Mouse (Mus musculus) urinary bladder, postnatal 25 days (tissue): ENCODE results near the gene Trip4.
"Not testable (repeated sequence)": the region's sequence is repeated elsewhere in the genome, so short reads cannot be mapped to it uniquely, and the experiment has no call there.

Experiments used
- DNase-seq: peaks from one replicate; pipeline ENCODE4 v3.0.0; 2022; ENCODE audit warnings: low spot score

The Trip4 gene

GRCm38 (mm10) chr9:65793506-65793905 lies 115.1 kb downstream of the Trip4 start:
- no peak for DNase-seq

DNA sequence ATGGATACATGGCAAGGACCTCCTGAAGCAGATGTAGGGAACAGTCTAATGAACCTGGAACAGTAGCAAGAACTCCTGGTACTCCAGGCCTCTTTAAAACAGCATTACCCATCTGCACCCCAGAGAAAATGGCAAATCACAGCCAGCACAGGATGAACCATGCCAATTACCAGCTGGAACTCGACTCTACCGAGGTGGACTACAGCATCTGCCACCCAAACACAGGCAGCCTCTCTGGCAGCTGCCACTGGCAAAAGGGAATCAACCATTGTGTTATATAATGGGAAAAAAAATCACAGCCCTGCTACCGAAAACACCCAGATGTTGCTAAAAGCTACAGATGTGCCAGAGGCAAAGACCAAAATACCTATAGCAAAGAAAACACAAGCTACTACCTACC lies 115.5 kb downstream of the Trip4 start:
- DNase-seq = no peak

DNA sequence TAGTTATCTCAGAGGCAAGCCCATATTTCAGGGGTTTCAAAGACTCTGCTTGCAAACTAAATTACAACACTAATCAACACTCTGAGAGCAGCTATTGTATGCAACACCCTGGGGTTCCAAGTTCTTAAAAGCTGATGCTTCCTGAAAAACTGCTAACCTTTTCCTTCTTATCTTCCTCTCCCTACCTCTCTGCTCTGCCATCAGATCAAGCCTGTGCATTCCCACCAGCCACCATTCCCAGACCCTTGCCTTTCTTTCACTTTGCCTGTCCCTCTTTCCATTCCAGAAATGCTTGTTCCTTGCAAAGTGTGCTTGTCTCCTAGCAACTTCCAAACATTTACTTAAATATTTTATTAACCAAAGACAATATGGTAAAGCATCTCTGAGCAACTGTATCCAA lies 116.7 kb downstream of the Trip4 start:
- DNase-seq = no peak

GRCm38 (mm10) chr9:65791106-65791505 lies 117.5 kb downstream of the Trip4 start:
- DNase-seq = no peak

DNA sequence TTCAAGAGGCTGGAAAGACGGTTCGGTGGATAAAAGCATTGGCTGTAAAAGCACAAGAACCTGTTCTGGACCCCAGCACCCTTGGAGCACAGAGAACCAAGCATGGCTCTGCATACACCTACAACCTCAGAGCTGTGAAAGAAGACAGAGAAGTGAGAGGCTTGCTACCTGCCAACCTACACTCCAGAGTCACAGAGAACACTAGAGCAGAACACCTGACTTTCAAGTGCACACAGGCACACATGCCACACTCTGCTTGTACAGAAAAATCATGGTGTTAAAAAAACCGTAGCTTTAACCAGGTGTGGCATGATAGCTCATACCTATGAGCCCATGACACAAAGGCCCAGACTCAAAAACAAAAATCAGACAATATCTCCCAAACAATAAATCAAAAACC lies 118.8 kb downstream of the Trip4 start:
- no peak for DNase-seq

DNA sequence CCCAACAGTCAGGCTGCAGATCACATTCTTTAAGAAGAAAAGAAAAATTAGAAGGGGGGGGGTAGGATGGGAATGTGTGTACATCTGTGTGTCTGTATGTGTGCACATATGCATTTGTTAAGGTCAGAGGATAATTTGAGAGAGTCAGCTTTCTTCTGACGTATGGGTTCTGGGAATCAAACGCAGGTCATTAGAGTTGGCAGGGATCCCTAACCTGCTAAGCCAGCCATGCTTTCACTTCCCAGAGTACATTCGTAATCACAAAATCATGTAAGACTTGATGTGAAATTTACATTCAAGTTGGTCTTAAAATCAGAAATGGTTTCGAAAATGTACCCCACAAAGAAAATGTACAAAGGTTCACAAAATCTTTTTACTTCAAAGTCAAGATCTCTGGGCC lies 120.0 kb downstream of the Trip4 start:
- no peak for DNase-seq

GRCm38 (mm10) chr9:65787829-65788344 lies 120.7 kb downstream of the Trip4 start:
- DNase-seq = no peak

DNA sequence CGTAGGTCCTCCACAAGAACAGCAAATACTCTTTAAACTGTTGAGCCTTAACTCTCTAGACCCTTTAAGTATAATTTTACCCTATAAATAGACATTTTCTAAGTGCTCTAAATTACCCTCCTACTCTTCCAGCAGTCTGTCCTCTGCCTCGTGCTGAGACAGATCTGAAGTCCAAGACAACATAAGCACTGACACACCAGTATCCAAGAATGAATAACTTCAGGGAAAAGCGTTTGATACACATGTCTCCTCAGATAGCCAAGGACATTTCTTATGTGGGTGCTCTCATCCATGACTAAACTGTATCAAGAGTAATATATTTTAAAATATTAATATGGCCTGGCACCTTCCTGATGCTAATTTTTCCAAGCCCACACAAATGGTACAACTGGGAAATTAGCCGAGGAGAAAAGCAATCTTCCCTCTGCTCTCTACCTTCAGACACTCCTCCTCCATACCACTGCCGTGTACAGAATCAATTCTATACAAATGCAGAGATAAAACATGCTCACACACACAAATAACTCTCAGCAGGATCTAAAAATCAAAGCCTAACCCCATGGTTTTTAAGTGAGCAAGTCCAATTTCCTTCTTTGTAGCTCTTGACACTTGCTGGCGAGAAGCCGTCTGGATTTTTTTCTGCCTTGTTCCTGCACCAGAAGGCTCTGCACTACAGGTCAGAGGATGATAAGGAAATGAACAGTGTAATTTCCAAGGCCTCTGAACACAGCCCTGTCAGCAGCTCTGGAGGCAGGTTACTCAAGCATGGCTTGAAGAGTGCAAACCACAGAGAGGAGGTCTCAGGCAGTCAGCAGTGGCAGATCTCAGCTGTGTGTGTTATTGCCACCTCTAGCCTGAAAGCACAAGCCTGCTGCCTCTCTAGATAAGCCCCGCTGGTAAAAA lies 121.5 kb downstream of the Trip4 start:
- DNase-seq = no peak

GRCm38 (mm10) chr9:65785772-65786368 lies 122.7 kb downstream of the Trip4 start:
- DNase-seq = no peak

DNA sequence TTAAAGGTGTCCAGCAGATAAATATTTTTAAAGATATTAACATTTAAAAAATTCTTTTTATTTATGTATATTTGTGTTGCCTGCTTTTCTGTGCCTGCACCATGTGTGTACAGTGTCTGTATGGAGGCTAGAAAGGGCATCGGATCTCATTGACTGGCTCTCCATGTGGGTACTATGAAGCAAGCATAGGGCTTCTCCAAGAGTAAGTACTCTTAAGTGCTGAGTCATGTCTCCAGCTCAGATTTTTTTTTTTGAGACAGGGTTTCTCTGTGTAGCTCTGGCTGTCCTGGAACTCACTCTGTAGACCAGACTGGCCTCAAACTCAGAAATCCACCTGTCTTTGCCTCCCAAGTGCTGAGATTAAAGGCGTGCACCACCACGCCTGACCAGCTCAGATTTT lies 129.0 kb downstream of the Trip4 start:
- not testable (repeated sequence) for DNase-seq
